Mouse (Mus musculus): Measurements from ENCODE around the gene Extl1.
"Not testable (repeated sequence)": the region's sequence is repeated elsewhere in the genome, so short reads cannot be mapped to it uniquely, and the experiment has no call there.

Extl1 gene

GRCm38 (mm10) chr4:134383750-134384149, at the start of gene Extl1:
Gene Extl1, minus strand, starts transcription at chr4:134383850.
- in situ Hi-C loops (cut with MboI, MseI) = not testable (repeated sequence)

GRCm38 (mm10) chr4:134432686-134433360, 49.2 kb upstream of the Extl1 start:
- in situ Hi-C loops (cut with MboI, MseI) = no loop called here

GRCm38 (mm10) chr4:134430381-134431004, 46.8 kb upstream of the Extl1 start:
- in situ Hi-C loops (cut with MboI, MseI) = no loop called here

DNA sequence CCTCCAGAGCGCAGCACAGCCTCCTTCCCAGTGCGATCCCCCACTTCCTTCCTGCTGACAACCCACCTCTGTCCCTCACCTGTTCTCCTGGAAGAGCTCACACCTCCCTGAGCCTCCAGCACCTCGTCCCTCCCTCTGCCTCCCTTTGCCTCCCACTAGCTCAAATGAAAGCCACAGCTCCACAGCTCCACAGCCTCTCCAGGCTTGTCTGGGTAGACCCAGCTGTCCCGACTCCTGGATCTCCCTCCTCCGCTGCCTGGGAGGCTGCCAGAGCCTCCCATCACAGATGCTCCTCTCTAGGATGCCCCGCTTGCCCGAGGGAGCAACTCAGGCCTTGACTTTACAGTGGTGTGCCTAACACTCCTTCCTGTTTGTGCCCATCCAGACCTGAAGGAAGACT, 41.4 kb upstream of the Extl1 start:
- in situ Hi-C loops (cut with MboI, MseI) = no loop called here

GRCm38 (mm10) chr4:134423949-134424348, 40.3 kb upstream of the Extl1 start:
- in situ Hi-C loops (cut with MboI, MseI) = no loop called here

- in situ Hi-C loops (cut with MboI, MseI) = no loop called here
These were observed 38.3 kb upstream of the Extl1 start for GRCm38 (mm10) chr4:134421971-134422370.

GRCm38 (mm10) chr4:134417111-134417510, 33.5 kb upstream of the Extl1 start:
- in situ Hi-C loops (cut with MboI, MseI) = no loop called here

DNA sequence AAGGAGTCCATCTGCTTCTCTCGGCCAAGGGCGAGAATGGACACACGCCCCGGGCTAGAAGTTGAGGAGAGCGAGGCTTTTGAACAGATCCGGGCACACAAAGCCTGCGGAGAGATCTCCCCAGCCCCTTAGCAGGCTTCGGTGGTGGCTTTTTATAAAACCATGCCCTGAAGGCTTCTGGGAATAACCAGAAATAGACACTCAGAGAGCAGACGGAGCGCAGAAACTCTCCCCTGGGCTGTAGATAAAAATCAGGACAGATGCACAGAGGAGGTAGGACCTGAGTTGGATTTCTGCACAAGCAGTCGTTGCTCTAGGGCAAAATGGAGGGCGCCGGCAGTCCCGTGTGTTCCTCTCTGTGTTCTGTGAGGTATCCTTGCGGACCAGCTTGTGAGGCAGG, 33.0 kb upstream of the Extl1 start:
- in situ Hi-C loops (cut with MboI, MseI) = no loop called here

GRCm38 (mm10) chr4:134416177-134416576, 32.5 kb upstream of the Extl1 start:
- in situ Hi-C loops (cut with MboI, MseI) = no loop called here

DNA sequence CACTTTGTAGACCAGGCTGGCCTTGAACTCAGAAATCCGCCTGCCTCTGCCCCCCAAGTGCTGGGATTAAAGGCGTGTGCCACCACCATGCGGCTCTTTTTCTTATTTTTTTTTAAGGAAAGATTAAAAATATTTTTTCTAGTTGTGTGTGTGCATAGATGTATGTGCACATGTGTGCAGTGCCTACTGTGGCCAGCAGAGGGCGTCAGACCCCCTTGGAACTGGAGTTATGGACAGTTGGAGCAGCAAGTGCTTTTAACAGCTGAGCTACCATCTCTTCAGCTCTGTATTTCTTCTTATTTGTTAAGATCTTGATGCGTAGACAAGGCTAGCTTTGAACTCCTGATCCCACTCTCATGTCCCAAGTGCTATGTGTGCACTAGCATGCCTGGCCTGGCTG, 25.6 kb upstream of the Extl1 start:
- in situ Hi-C loops (cut with MboI, MseI) = no loop called here

GRCm38 (mm10) chr4:134403721-134404120, 20.1 kb upstream of the Extl1 start:
- in situ Hi-C loops (cut with MboI, MseI) = loop anchor here (5.0 kb wide), 1 partner anchor 74 kb away; no protein-coding TSS in a partner anchor

GRCm38 (mm10) chr4:134402571-134403262, 19.1 kb upstream of the Extl1 start:
- in situ Hi-C loops (cut with MboI, MseI) = loop anchor here (5.0 kb wide), 1 partner anchor 75 kb away; no protein-coding TSS in a partner anchor

DNA sequence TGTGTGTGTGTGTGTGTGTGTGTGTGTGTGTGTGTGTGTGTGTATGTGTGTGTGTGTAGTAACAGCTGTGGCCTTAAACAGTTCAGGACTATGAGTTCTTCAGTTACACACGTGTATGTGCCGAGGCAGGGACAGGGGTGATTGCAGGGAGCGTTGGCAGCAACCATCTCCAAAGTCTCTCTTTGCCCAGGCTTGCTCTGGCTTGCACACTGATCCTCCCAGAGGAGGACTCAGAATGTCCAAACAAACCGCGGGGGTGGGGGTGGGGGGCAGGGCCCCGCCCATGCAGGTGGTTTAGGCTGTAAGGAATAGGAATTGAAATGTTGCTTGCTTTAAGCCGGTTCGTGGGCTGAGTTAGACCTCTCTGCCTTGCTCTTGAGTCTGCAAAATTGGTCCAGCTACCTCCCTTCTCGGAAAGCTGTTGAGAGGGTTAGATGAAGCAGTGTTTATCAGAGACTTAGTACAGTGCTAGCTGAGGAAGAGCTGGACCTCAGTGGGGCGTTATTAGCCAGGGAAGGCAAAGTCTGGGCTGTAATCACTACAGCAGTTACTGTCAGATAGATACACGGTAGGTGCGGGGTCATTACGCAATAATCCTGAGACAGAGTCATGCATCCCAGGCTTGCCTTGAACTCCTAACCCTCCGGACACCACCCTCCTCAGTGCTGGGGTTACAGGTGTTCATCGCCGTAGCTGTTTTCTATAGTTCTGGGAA, 18.4 kb upstream of the Extl1 start:
- in situ Hi-C loops (cut with MboI, MseI) = loop anchor here (5.0 kb wide), 1 partner anchor 75 kb away; no protein-coding TSS in a partner anchor

DNA sequence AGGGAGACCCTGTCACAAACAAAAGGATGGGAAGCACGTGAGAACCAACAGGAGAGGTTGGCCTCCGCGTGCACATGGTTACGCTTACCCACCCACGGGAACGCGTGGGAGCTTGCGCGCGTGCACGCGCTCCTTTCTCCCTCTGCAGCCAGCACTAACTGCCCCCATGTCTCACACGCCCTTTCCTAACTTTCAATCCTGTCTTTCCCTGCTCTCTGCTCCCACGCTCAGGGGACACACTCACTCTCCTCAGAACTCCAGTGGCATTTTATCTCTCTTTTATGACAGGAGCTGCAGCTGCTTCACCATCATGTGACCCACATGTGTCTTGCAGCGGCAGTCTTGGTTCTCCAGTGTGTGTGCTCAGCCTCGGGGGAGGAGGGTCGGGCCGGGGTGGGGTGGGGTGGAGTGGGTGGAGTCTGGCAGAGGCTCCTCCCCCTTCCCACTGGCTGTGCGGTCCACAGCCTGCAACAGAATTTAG, 17.6 kb upstream of the Extl1 start:
- in situ Hi-C loops (cut with MboI, MseI) = loop anchor here (5.0 kb wide), 1 partner anchor 76 kb away; no protein-coding TSS in a partner anchor

DNA sequence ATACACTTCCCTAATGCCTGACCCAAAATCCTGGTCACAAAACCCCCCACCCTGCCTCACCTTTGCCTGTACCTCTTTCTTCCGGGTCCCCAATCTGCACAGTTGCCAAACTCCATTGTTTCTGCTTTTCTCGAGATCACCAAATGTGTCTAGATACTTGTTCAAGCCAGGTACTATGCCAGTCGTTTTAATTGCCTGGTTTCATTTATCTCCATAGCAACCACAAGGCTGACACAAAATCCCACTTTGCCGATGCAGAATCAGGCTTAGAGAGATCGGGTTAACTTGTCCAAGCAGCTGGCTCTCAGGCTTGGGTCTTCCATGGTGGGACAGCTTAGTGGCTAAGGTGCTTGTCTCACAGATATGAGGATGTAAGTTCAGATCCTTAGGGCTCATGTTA, 16.6 kb upstream of the Extl1 start:
- in situ Hi-C loops (cut with MboI, MseI) = loop anchor here (5.0 kb wide), 1 partner anchor 77 kb away; no protein-coding TSS in a partner anchor

- in situ Hi-C loops (cut with MboI, MseI) = no loop called here
These were observed 14.1 kb upstream of the Extl1 start for GRCm38 (mm10) chr4:134397732-134398131.

DNA sequence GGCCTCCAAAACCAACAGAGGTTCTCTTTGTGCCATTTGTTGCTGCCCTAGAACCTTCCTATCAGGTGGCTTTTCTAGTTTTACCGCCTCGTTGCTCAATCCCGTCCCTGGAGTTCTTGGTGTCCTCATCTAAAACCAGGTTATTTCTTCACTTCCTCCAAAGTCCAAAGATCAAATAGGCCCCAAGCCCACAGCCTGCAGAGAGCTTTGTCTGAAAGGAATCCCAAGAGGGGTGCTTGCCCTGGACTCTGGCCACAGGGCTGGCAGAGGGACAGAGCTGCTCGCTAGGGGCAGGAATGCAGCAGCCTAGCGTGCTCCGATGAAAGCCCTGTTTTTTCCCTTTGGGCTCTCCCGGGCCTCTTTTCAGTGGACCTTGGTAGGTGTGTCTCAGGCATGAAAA, 13.5 kb upstream of the Extl1 start:
- in situ Hi-C loops (cut with MboI, MseI) = no loop called here

- in situ Hi-C loops (cut with MboI, MseI) = no loop called here
These were observed 12.6 kb upstream of the Extl1 start, which contains the start of gene Pafah2 for GRCm38 (mm10) chr4:134395977-134396825. Gene Pafah2, plus strand, starts transcription at chr4:134396320.

DNA sequence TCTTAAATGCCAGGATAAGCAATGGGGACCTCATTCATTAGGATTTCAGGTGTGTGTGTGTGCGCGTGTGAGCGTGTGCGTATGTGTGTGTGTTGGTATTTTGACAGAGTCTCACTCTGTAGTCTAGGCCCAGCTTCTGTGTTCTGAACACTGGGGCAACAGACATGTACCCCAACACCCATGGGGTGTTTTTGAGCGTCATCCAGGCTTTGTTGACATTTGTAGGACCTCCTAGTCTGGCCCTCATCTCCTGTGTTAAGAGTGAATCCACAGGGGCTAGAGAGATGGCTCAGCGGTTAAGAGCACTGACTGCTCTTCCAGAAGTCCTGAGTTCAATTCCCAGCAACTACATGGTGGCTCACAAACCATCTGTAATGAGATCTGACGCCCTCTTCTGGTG, 11.5 kb upstream of the Extl1 start:
- in situ Hi-C loops (cut with MboI, MseI) = no loop called here

DNA sequence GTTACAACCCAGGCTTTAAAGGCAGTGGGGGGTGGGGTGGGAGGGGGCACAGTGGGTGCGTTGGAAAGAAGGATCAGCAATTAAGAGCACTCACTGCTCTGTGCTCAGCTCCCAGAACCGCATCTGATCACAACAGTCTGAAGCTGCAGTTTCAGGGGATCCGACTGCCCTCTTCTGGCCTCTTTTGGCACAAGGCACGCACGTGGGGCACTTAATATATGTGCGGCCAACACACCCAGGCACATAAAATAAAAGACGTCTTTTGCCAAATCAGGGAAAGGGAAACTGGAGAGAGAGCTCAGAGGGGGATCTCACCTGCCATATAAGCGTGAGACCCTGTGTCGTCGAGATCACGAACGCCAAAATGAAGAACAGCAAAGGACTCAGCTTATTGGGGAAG, 9.4 kb upstream of the Extl1 start:
- in situ Hi-C loops (cut with MboI, MseI) = no loop called here

DNA sequence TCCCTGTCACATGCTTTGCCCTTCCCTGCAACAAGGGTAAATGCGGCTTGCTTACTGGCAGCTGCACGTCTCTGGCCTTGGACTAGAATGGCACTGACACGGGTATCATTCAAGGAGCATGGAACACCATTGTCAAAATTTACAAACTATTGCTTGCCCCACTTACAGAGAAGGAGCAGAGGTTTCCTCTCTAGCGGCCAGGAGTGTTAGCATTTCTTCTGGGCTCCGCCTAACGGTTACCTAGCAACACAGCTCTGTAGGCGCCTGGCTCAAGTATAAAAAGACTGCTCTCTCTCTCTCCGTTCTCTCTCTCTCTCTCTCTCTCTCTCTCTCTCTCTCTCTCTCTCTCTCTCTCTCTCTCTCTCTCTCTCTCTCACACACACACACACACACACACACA, 8.9 kb upstream of the Extl1 start:
- in situ Hi-C loops (cut with MboI, MseI) = no loop called here
